Mouse (Mus musculus): ENCODE results near the gene Psmb2. TPM values are rescaled to one million over a fixed set of nuclear protein-coding genes. Genes with fewer than 3 reads are reported as not detected.
A peak's percentile ranks its signal among the peaks of the same experiment; 100 is the strongest.

The Psmb2 gene
- total RNA-seq (2022), result 100 to 1,000 TPM; 116 to 140 (median 123) TPM

GRCm38 (mm10) chr4:126677054-126678003, at the start of gene Psmb2:
Psmb2 (plus strand) TSS chr4:126677630.
- peak; percentile 98 for DNase-seq (ENCODE audit: low spot score)

DNA sequence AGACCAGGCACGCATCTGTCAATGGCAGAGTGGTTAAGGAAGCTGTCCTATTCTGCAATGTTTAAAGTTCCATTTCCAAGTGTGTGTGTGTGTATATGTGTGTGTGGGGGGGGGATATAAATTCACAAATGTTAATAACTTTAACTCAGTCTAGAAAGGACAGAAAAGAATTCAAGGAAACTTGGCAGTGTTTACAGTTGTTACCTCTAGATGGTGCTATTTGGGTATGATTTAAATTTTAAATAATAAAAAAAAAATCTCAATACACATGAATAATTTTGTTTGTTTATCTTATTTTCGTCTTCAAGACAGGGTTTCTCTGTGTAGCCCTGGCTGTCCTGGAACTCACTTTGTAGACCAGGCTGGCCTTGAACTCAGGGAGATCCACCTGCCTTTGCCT, 45.5 kb upstream of the Psmb2 start:
- DNase-seq (ENCODE audit: low spot score), result no peak

GRCm38 (mm10) chr4:126632668-126633067, 44.8 kb upstream of the Psmb2 start:
- no peak for DNase-seq (ENCODE audit: low spot score)

- no peak for DNase-seq (ENCODE audit: low spot score)
Measured at GRCm38 (mm10) chr4:126636330-126636729, 41.1 kb upstream of the Psmb2 start.

DNA sequence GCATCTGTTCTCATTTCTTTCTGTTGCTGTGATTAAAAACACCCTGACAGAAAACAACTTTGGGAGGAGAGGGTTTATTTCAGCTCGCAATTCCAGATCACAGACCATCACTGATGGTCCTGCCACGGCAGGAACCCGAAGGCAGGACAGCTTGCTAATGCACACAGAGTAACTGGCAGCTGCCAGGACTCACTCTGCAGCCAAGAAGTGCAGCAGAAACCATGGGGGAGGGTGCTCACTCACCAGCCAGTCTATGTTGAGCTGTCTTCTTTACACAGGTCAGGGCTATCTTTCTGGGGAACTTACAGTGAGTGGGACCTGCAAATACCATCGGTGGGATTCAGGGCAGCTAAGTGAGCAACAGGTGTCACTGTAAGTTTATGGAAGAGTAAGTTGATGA, 40.0 kb upstream of the Psmb2 start:
- DNase-seq (ENCODE audit: low spot score), result no peak

DNA sequence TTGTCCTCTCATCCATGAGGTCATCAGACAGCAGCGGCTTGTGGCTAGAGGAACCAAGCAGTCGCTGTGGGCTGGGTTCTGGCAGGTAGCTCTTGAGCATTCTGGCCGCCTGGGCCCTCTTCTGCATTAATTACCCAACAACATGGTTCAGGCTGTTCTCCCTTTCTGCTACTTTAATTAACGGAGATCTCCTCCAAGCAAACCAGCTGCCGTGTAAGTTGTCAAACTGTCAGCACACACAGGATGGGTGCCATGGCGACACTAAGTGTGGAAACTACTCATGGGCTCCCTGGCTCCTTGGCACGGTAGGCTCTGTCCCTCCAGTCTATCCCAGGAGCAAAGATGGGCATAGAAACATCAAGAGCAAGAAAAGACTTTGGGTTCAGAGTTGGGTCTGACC, 38.1 kb upstream of the Psmb2 start:
- no peak for DNase-seq (ENCODE audit: low spot score)

DNA sequence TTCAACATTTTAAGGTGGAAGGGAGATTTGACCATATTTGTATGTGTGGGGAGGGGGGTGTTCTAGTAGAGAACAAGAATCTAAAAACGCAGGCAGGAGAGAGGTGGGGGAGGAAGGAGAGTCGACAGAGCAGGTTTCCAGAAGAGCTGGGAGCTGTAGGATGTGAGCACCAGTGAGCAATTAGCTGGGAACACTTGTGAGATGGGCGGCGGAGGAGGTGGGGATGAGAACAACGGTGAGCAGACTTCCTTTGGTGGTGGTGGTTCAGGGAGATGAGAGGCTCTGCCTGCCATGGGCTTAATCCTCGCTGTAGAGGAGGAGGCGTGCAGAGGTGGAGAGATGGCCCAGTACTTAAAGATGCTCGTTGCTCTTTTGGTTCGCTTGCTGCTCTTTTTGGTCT, 35.5 kb upstream of the Psmb2 start:
- no peak for DNase-seq (ENCODE audit: low spot score)

DNA sequence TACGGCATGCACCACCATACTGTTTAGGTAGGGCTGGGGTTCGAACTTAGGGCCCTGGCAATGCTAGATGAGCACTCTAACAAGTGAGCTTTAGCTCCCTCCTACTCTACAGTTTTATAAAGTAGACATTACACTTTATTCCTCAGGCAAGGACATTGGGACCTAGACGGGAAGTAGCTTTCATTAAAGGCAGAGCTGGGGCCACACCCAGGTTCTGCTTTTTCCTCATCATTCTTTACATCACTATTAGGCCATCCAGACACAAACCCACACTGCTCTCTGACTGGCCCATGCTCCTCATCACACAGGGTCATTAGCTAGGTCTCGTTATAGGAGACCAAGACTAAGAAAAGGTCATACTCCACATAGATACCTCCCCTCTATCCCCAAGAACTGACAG, 33.6 kb upstream of the Psmb2 start:
- DNase-seq (ENCODE audit: low spot score), result no peak

DNA sequence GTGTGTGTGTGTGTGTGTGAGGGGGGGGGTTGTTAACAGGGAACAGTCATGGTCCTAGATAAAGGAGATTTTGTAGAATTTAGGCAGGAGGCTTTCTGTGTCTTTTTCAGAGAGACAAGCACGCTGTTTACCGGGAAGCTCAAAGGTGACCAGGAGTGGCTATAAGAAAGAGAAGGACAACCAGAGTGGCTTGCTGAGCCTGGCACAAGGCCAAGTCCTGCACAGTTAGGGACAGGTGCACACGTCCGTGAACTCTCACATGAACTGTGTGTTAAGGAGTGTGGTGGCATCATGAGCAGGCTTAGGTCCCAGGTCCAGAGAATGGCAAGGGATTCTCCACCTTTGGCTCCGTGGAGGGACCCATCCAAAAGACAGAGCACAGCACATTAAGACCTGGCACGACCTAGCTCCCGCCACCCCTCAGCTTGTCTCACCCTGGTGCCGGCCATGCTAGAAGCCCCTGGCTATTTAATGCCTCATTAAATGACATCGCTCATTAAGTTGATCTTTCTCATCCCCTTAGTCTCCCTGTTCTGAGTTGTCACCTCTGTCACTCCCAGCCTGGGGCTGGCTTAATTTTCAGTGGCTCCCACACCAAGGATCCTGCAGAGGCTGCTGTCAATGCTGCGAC, 33.0 kb upstream of the Psmb2 start:
- no peak for DNase-seq (ENCODE audit: low spot score)

DNA sequence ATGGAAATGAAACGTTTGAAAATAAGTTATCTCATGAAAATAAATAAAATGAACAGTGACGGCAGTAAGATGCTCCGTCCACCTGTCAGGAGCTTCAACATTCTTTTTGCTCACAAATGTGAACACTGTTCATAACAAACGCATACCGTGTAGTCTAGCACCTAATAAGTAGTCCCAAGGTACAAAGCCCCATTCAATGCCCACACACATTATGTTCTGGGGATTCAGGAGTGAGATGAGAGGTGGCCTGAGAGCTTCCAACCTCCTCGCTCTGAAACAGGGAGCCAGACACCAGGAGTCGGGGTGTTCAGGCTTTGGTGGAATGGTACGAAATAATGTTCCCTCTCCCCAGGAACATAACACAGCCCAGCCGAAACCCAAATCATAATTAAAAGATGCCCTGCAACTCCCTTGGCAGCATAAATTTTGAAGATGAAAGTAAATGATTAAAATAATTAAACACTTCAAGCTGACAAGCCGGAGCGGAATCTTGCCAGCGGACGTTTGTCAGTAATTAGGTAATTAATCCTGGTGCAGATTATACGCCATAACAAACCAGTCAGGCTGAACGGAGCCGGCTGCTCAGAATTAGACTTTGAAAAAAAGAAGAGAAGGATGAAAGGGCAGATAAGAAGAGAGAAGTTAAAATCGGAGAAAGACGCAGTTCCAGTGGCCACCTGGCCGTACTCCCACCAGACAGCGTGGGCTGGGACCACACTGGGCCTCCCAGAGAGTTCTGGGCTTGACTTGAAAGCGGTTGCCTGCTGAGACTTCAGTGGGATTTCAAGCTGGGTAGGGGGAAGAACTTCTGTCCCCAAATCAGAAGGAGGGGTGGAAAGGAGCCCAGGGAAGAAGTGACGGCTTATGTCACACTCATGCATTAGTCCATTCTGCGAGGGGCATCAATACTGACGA, 29.2 kb upstream of the Psmb2 start:
- no peak for DNase-seq (ENCODE audit: low spot score)

GRCm38 (mm10) chr4:126653148-126653547, 24.3 kb upstream of the Psmb2 start:
- DNase-seq (ENCODE audit: low spot score), result no peak

- DNase-seq (ENCODE audit: low spot score), result no peak
Measured at GRCm38 (mm10) chr4:126655356-126655755, 22.1 kb upstream of the Psmb2 start.

GRCm38 (mm10) chr4:126661249-126661648, 16.2 kb upstream of the Psmb2 start:
- no peak for DNase-seq (ENCODE audit: low spot score)

GRCm38 (mm10) chr4:126667075-126667474, 10.4 kb upstream of the Psmb2 start:
- no peak for DNase-seq (ENCODE audit: low spot score)

DNA sequence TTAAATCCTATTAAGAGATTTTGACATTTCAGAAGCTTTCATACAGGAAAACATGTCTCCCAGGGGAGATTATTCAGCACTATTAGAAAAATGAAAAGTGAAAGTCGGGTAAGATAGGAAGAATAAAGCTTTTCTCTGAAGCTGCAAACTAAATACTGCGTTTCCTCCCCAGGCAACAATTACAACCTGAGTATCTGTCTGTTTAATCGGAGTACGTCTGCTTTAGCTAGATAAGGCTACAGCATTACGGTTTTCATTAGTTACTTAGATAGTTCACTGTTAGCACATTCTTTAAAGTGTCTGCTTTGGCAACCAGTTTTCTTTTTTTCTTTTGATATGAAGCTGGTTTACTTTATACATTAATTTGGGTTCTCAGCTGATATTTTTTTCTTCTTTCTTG, 4.9 kb downstream of the Psmb2 start:
- DNase-seq (ENCODE audit: low spot score), result no peak

DNA sequence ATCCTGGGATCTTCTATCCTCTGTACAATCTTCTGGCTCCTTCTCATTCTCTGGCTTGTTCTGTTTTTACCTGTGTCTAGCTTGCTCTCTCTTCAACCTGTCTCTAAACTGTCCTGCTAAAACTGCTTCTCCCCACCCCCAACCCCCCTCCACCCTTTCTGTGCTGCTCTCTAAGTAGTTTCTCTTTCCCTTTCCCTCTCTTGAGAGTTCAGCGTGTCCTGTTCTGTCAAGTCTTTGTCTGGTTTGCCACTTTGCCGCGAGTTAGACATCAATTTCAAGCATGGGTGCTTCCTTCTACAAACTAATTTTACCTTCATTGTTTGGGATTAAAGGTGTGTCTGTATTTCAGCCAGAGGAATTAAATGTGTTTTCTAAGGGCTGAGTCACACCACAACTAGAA, 5.7 kb downstream of the Psmb2 start:
- DNase-seq (ENCODE audit: low spot score), result no peak

GRCm38 (mm10) chr4:126689457-126689856, 12.0 kb downstream of the Psmb2 start:
- peak; percentile 33 for DNase-seq (ENCODE audit: low spot score)

DNA sequence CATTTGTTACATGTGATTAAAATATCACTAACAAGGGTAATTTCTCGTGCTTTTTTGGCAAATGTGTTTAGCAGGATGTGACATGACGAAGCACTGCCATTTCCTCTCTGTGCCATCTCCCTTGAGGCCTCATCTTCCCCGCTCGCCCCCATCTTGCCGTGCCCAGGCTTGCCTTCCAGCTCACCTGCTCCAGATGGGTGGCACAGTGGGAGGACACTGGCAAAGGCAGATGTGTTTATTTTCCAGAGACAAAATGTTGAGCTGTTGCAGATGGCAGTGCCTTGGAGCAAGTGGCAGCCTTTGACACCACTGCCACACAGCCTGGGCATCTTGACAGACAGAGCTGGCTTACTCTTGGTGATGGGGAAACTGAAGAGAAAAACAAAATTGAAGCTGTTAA, 15.6 kb downstream of the Psmb2 start:
- no peak for DNase-seq (ENCODE audit: low spot score)

DNA sequence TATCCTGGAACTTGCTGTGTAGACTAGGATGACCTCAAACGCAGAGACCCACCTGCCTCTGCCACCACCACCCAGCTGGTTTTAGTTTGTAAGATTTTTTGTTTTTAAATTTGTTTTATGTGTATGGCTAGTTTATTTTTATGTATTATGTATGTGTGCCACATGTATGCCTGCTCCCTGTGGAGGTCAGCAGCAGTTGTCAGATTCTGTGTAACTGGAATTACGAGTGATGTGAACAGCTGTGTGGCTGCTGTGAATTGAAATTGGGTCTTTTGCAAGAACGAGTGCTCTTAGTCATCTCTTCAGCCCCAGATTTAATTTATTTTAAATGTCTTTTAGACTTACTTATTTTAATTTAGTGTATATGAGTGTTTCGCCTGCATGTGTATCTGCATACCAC, 19.5 kb downstream of the Psmb2 start:
- DNase-seq (ENCODE audit: low spot score), result no peak

DNA sequence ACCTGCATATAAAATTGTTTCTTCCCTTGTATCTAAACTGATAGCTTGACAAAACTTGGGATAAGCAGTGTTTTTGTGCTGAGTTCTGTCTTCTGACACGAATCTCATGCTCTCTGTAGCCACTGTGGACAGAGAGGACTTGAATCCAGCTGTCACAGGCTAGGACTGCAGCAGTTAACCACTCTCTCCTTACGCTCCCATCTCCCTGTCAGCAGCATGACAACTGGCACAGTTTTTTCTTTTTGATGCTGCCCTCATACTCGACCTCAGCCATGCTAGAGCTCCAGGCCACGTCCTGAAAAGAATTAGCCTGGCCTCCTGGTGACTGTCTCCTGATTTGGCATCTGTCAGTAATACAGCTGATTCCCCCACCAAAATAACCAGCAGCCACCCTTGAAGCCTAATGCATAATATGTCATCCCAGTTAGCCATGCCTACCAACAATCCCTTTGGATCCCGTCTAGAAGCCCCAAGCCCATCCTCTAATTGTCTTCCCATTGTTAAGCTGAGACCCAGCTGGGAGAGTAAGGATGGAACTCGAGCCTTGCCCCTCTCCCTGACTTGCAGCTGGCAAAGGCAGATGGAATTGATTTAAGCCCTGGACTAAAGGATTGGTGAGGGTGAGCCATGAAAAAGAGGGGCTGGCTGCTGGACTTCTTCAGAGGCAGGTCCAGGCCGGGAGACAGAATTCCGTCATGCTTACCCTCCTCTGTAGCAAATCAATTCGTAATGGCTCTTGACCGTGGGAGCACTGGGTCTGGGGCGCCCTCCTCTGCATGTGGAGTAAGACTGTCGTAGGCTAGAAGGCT, 29.4 kb downstream of the Psmb2 start:
- DNase-seq (ENCODE audit: low spot score), result no peak

- DNase-seq (ENCODE audit: low spot score), result no peak
Measured at GRCm38 (mm10) chr4:126707439-126707826, 30.0 kb downstream of the Psmb2 start.
